Mouse (Mus musculus) brain, embryonic 14.5 days (tissue): ENCODE data around the gene Olfr2. TPM values are rescaled to one million over a fixed set of nuclear protein-coding genes. Genes with fewer than 3 reads are reported as not detected.
"Not testable (repeated sequence)": the region's sequence is repeated elsewhere in the genome, so short reads cannot be mapped to it uniquely, and the experiment has no call there.

ENCODE experiments used
- DNase-seq: peaks from one replicate; pipeline ENCODE4 v3.0.0-alpha.2; 2011; ENCODE audit warnings: low read depth
- CTCF ChIP-seq: fragments of 200-500 bp; IDR thresholded peaks from 2 replicates; pipeline ENCODE4 v1.5.1; 2012; ENCODE audit warnings: inconsistent platforms, mild to moderate bottlenecking, moderate library complexity, borderline replicate concordance; ENCODE audit not compliant: insufficient read depth, insufficient read length; ENCODE audit errors: extremely low read depth
- POLR2A ChIP-seq: fragments of 200-500 bp; IDR thresholded peaks from 2 replicates; pipeline ENCODE4 v1.6.1; 2012; ENCODE audit warnings: mild to moderate bottlenecking, inconsistent platforms, borderline replicate concordance; ENCODE audit not compliant: poor library complexity, insufficient read depth, insufficient read length, severe bottlenecking; ENCODE audit errors: extremely low read depth
- polyA plus RNA-seq: library from polyadenylated mRNA; depleted of rRNA; stranded (reverse); fragments of >200 nt; gene quantifications from 2 replicates; pipeline ENCODE4 v1.2.3, GENCODE M21; 2012; rRNA removed

Olfr2 gene
- polyA plus RNA-seq = not detected in 2 replicates

DNA sequence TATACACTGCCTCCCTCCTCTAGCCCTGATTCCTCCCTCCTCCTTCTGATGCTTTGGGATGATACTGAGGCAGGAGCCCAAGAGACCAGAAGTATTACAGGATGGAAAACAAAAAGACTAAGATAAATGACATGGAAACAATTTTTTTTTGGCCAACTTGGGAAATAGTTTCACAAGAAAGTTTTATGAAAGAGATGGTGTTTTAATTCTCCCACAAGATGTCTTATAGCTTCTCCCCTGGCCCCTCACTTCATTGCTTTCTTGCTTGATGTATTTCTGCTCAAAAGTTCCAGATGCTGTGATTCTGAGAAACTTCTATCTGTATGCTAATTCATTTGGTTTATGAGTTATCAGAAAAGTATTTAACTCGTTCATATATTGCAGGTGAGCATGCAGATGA is at the start of gene Olfr2:
Olfr2 (minus strand) TSS at position 101 of the 400 bp plus-strand sequence.
- no peak for DNase-seq
- no peak for TF ChIP-seq CTCF
- TF ChIP-seq POLR2A = no peak

DNA sequence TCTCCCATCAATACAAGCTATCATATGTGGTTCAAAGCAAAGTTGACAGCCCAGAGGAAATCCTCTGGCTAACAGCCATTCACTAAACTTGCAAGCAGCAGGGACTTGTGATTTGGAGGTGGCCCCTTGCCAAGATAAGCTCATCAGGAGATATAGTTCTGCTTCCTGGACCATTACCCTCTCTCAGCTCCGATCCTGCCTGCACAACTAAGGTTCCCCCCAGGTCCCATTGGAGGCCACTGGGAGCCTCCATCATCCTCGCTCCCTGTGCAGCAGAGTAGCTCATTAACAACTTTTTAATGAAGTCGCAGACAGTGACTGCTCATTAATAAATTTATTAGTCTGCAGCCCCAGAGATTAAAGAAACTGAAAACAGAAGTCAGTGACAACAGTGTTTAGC is 41.7 kb upstream of the Olfr2 start:
- no peak for TF ChIP-seq CTCF
- no peak for TF ChIP-seq POLR2A

DNA sequence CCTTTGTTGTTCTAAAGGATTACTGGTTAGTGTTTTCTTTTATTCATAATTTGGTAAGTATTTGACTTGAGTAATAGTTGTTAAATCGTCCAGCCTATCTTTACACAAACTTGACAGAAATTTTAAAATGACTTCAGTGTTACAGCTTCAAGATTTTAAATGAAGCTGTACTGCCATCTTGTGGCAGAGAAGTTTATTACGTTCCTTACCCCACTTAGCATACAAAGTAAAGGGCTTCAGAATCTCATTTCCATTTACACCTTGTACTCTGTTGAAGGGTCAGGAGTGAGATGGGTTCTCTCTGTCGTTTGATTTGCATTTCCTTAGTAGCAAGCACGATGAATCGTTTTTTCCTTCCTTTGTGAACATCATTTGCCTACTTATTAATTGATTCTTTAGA is 40.0 kb upstream of the Olfr2 start:
- TF ChIP-seq POLR2A = no peak

More for the DNA sequence above, 41.7 kb upstream of the Olfr2 start:
- peak; percentile 5 for DNase-seq

DNA sequence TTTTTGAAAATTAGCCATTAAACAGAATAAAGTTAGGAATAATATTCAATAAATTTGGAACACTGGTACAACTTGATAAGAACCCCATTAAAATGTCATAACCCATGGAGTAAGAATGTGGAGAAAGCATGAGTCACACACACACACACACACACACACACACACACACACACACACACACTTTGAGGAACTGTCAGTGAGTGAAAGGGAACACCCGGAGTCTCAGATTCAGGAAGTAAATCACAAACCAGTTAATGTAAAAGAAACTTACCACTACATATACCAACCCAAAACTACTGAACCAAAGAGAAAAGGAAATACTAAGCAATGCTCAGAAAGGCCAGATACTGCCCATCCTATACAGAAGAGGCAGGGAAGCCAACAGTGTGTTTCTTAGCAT is 38.5 kb upstream of the Olfr2 start:
- TF ChIP-seq CTCF (no peak), POLR2A (no peak)
- no peak for DNase-seq

More for the DNA sequence above, 40.0 kb upstream of the Olfr2 start:
- DNase-seq = peak; percentile 74

DNA sequence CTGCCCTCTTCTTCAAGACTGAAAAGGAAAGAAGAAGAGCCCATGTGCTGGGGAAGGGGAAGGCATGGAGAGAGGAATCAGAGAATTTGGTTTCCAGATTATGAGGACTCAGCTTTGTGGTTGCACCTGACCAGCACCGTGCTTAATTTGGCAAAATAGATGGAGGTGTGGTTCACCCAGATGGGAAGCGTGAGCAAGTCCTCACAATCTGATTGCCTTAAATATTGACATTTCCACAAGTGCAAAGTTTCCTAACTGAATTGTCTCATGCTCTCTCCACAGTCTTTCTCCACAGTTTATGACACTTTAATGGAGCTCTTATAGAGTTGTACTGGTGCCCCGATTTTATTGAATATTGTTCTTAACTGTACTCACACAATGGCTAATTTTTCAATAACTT is 37.3 kb upstream of the Olfr2 start:
- no peak for DNase-seq
- TF ChIP-seq CTCF (no peak), POLR2A (no peak)

DNA sequence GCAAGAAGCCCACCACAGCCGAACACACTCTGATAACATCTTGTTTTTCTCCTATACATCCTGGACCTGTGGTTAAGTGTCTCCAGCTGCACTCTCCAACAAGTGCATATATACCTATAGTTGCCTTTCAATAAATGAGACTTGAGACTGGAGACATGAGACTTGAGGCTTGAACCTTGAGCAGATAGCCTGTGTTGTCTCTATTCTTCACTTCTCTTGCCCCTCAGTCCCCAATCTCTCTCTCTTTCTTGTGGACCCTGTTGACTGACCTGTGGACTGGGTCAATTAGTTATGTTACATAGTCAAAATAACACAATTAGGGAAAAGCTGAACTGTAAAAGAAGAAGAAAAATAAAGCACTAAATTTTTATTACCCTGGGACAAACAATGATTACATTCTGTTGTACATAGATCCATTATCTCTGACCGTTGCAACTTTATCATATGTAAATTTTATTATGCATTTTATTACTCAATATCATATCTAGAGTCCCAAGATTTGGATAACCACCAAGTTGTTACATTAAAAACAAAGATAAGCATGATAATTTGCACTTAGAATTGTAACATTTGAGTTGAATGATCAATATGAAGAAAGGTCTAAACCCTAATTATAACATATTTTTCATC is 34.2 kb upstream of the Olfr2 start:
- TF ChIP-seq POLR2A = no peak
- no peak for TF ChIP-seq CTCF
- DNase-seq = no peak

DNA sequence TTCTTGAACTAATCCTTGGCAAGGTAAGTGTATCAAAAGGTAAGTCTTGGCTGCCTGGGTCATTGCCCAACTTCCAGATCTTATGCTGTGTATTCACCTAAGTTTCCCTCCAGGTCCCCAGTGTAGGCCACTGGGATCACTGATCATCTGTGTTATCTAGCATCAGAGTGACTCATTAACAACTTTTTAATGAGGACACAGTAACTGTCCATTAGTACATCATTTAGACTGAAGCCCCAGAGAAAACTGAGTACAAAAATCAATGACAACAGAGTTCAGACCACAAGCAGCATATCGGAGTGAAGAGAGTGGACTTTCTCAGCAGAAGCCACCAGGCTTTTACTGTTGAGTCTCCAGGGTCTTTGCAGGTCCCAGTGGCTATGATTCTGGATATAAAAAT is 25.0 kb upstream of the Olfr2 start, which contains the start of gene Olfr713:
Olfr713 (plus strand) TSS at position 301 of the 400 bp plus-strand sequence.
- TF ChIP-seq CTCF (no peak), POLR2A (no peak)
- DNase-seq = no peak

DNA sequence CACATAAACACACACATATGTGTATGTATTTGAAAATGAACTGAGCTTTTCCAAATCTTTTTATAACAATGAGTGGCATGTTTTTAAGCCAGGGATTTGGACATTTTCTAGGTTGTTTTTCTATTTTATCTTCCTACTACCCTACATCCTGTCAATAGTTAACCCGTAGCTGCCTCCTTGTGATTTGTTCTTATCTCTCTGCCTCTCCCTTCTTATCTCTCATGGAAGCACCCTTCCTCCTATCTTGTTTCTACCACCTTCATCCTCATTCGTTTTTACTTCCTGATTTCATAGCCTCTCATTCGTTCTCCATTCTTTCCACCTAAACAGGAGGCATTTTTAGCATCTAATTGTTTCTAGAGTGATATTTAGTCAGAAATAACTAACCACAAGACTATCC is 1.7 kb downstream of the Olfr2 start:
- TF ChIP-seq CTCF (no peak), POLR2A (no peak)
- no peak for DNase-seq

DNA sequence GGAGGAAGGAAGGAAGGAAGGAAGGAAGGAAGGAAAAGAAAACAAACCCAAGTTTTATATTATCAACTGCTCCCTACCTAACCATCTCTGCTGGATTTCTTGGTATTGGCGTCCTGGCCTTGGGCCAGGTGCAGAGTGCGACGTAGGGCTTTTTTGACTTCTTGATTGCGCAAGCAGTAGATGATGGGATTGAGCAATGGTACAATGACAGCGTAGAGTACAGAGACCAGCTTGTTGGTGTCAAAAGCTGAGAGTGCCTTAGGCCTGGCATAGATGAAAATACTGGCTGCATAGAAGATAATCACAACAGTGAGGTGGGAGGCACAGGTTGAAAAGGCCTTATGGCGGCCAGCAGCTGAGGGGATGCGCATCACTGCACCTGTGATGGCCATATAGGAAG is 5.1 kb downstream of the Olfr2 start:
- DNase-seq = no peak
- TF ChIP-seq POLR2A = no peak
- no peak for TF ChIP-seq CTCF

DNA sequence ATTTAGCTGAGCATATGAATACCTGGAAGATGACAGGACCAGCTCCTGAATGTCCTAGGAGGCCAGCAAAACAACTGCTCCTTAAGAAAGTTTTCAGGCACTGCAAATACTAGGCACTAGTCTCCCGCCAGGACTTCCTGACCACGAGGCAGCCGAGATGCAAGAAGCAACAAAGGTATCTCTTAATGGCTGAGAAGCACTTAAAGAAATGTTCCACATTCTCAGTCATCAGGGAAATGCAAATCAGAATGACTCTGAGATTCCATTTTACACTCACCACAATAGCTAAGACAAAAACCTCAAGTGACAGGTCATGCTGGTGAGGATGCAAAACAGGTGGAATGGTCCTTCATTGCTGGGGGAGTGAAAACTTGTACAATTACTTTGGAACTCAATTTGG is 20.6 kb downstream of the Olfr2 start:
- no peak for TF ChIP-seq POLR2A
- TF ChIP-seq CTCF = no peak
- DNase-seq = no peak

DNA sequence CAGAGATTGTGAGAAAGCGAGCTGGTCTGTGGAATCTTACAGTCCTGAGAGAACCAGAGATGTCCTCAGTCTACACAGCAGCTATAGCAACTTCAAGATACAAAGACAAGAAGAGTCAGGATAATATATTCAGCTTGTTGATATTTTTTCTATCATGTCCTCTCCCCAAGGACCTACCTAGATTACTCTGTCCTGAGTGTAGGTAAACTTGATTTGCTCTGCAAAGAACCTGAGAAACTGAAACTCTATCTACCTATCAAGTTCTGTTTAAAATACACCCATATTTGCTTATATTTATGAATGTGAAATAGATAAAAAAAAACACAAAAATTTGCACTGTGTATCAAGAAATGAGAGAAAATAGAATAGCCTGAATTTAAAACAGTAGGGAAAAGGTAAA is 30.5 kb downstream of the Olfr2 start, which contains the start of gene Olfr711:
Olfr711 (minus strand) TSS at position 101 of the 400 bp plus-strand sequence.
- DNase-seq = no peak
- TF ChIP-seq POLR2A (no peak), CTCF (no peak)

DNA sequence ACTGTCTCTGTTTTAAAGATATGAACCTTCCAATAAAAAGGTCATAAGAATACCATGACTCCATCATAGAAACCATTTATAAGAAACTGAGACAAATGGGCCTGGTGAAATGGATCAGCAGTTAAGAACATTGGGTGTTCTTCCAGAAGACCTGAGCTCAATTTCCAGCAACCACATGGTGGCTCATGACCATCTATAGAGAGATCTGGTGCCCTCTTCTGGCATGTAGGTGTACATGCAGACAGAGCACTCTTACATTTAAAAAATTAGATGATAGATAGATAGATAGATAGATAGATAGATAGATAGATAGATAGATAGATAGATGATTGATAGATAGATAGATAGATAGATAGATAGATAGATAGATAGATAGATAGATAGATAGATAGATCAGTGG is 38.4 kb downstream of the Olfr2 start:
- not testable (repeated sequence) for DNase-seq

DNA sequence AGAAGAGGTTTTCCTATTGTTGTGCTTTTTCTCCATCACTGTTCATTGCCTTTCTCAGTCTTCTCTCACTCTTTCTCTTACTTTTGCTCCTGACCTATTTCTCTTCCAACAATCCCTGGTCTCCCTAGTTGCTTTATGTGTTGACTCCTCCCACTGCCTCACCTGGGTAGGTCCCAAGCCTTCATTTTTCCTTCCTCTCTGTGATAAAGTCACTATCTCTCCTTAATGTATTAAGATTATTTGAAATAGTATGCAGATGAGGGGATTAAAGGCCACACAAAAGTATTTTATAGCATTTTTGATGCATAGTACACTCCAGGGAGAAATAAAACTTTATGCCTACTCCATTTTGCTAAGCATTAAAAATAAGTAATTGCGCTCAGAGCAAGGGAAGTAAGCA is 42.0 kb downstream of the Olfr2 start, which contains the start of gene Olfr6:
Olfr6 (minus strand) TSS at position 101 of the 400 bp plus-strand sequence.
- no peak for DNase-seq
- TF ChIP-seq CTCF = no peak
- TF ChIP-seq POLR2A = no peak

DNA sequence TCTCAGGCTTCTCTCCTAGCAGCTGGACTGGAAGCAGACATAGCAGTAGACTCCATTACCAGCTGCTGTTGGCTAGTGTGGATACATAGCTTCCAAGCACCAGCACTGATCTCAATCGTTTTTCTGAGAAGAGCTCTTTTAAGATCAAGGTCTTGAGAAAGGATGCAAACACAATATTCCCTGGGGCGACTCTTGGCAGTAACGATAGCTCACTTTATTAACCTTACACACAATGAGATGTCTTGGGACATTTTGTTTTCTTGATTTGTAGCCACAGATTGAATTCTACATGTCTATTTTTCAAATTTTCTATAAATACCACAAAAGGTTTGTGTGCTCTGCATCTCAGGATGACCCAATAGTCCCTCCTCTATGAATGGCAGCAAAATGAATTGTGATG is 57.7 kb downstream of the Olfr2 start, which contains the start of gene Olfr710:
Olfr710 (minus strand) TSS at position 101 of the 400 bp plus-strand sequence.
- no peak for TF ChIP-seq POLR2A
- no peak for TF ChIP-seq CTCF
- DNase-seq = no peak

Other genes starting within 250 kb of the Olfr2 start
- not detected in 2 replicates for gene Olfr699, start 212.9 kb downstream of the Olfr2 start, polyA plus RNA-seq
- not detected in 2 replicates for gene Olfr700, start 197.2 kb downstream of the Olfr2 start, polyA plus RNA-seq
- gene Olfr701, start 191.9 kb downstream of the Olfr2 start, polyA plus RNA-seq = not detected in 2 replicates
- gene Olfr702, start 172.2 kb downstream of the Olfr2 start, polyA plus RNA-seq = not detected in 2 replicates
- gene Olfr703, start 162.7 kb downstream of the Olfr2 start, polyA plus RNA-seq = not detected in 2 replicates
- not detected in 2 replicates for gene Olfr704, start 142.9 kb downstream of the Olfr2 start, polyA plus RNA-seq
- not detected in 2 replicates for gene Olfr705, start 129.2 kb downstream of the Olfr2 start, polyA plus RNA-seq
- gene Olfr706, start 117.9 kb downstream of the Olfr2 start, polyA plus RNA-seq = not detected in 2 replicates
- gene Olfr707, start 104.8 kb downstream of the Olfr2 start, polyA plus RNA-seq = not detected in 2 replicates
- gene Olfr1532-ps1, start 98.1 kb downstream of the Olfr2 start, polyA plus RNA-seq = not detected in 2 replicates
- gene Olfr709-ps1, start 73.9 kb downstream of the Olfr2 start, polyA plus RNA-seq = not detected in 2 replicates
- not detected in 2 replicates for gene Olfr710, start 57.8 kb downstream of the Olfr2 start, polyA plus RNA-seq
- not detected in 2 replicates for gene Olfr6, start 42.1 kb downstream of the Olfr2 start, polyA plus RNA-seq
- not detected in 2 replicates for gene Olfr711, start 30.6 kb downstream of the Olfr2 start, polyA plus RNA-seq
- not detected in 2 replicates for gene Olfr713, start 25.1 kb upstream of the Olfr2 start, polyA plus RNA-seq
- not detected in 2 replicates for gene Olfr714, start 64.9 kb upstream of the Olfr2 start, polyA plus RNA-seq
- gene Olfr17, start 87.1 kb upstream of the Olfr2 start, polyA plus RNA-seq = not detected in 2 replicates
- not detected in 2 replicates for gene Olfr715b, start 104.3 kb upstream of the Olfr2 start, polyA plus RNA-seq
- gene Olfr715, start 125.0 kb upstream of the Olfr2 start, polyA plus RNA-seq = not detected in 2 replicates
- gene Olfr716, start 132.3 kb upstream of the Olfr2 start, polyA plus RNA-seq = not detected in 2 replicates
- not detected in 2 replicates for gene Nlrp14, start 160.9 kb upstream of the Olfr2 start, polyA plus RNA-seq
- not detected in 2 replicates for gene Rbmxl2, start 203.4 kb upstream of the Olfr2 start, polyA plus RNA-seq